Mouse (Mus musculus) CH12.LX (cell line): Measurements from ENCODE around the gene St8sia1. TPM values are rescaled to one million over a fixed set of nuclear protein-coding genes. Genes with fewer than 3 reads are reported as not detected.

Source experiments
- DNase-seq: peaks from one replicate; pipeline ENCODE4 v3.0.0-alpha.2; 2013; ENCODE audit errors: extremely low read depth
- H3K27ac ChIP-seq: 2 replicates; pipeline ENCODE4 v1.5.1; 2012; ENCODE audit warnings: low read depth, mild to moderate bottlenecking, control low read depth, moderate library complexity; ENCODE audit not compliant: insufficient read depth
- H3K27me3 ChIP-seq: replicated peaks from 2 replicates; pipeline ENCODE3; 2012; ENCODE audit warnings: inconsistent platforms
- H3K36me3 ChIP-seq, 2 experiments: replicated peaks in 1 of 2; 2 replicates each; pipeline versions ENCODE3 to v1.6.1; 2012; ENCODE audit warnings: inconsistent platforms in 1 of 2, low read length in 1 of 2, mild to moderate bottlenecking in 1 of 2, mixed read lengths in 1 of 2, moderate library complexity in 1 of 2; ENCODE audit not compliant: control insufficient read depth in 1 of 2, insufficient read depth in 1 of 2
- H3K4me1 ChIP-seq, 2 experiments: 2 replicates each; pipeline ENCODE4 v1.6.1; 2012; ENCODE audit warnings: inconsistent platforms in 1 of 2, moderate library complexity in 1 of 2; ENCODE audit not compliant: insufficient read depth in 2 of 2, control insufficient read depth in 1 of 2
- H3K4me2 ChIP-seq: 2 replicates; pipeline ENCODE4 v1.6.1; 2012; ENCODE audit warnings: low read depth, mild to moderate bottlenecking, control low read depth; ENCODE audit not compliant: poor library complexity, insufficient read depth, severe bottlenecking
- H3K4me3 ChIP-seq, 3 experiments: fragments of 150-350 bp in 1 of 3; sonication (generic) in 1 of 3; replicated peaks in 1 of 3; 2 replicates each; pipeline versions ENCODE3 to v1.5.1; 2011 to 2012; ENCODE audit warnings: low read depth in 2 of 3, low read length in 2 of 3, mild to moderate bottlenecking in 2 of 3, moderate library complexity in 2 of 3, control low read depth in 1 of 3, improper control_type of control experiment in 1 of 3, inconsistent platforms in 1 of 3, mixed read lengths in 1 of 3; ENCODE audit not compliant: poor library complexity in 1 of 3
- H3K79me2 ChIP-seq: replicated peaks from 2 replicates; pipeline ENCODE4 v1.6.1; 2012; ENCODE audit warnings: mild to moderate bottlenecking, moderate library complexity; ENCODE audit not compliant: control insufficient read depth, poor library complexity, insufficient read depth, severe bottlenecking; ENCODE audit errors: extremely low read depth
- H3K9ac ChIP-seq: 2 replicates; pipeline ENCODE4 v1.6.1; 2012; ENCODE audit warnings: low read depth, mild to moderate bottlenecking, control low read depth, moderate library complexity; ENCODE audit not compliant: insufficient read depth
- H3K9me3 ChIP-seq: replicated peaks from 2 replicates; pipeline ENCODE3; 2012; ENCODE audit warnings: low read length, inconsistent platforms, mixed read lengths
- BHLHE40 ChIP-seq: IDR thresholded peaks from 2 replicates; pipeline ENCODE4 v1.6.1; 2011; ENCODE audit warnings: mild to moderate bottlenecking, low read depth, low read length, improper control_type of control experiment
- CHD2 ChIP-seq: IDR thresholded peaks from 2 replicates; pipeline ENCODE4 v1.6.1; 2011; ENCODE audit warnings: low read length, improper control_type of control experiment
- CTCF ChIP-seq, 2 experiments: IDR thresholded peaks in 1 of 2; conservative IDR thresholded peaks in 1 of 2; 2 replicates each; pipeline ENCODE4 v1.5.1; 2011 to 2012; ENCODE audit warnings: low read depth in 2 of 2, low read length in 2 of 2, improper control_type of control experiment in 1 of 2, inconsistent platforms in 1 of 2, mild to moderate bottlenecking in 1 of 2, moderate library complexity in 1 of 2
- E2F4 ChIP-seq: IDR thresholded peaks from 2 replicates; pipeline ENCODE4 v1.6.1; 2011; ENCODE audit warnings: low read depth, low read length, improper control_type of control experiment; ENCODE audit not compliant: insufficient replicate concordance
- ETS1 ChIP-seq: conservative IDR thresholded peaks from 2 replicates; pipeline ENCODE4 v1.6.1; 2012; ENCODE audit warnings: low read depth, mild to moderate bottlenecking, inconsistent platforms, low read length, improper control_type of control experiment, moderate library complexity
- HCFC1 ChIP-seq: IDR thresholded peaks from 2 replicates; pipeline ENCODE4 v1.6.1; 2012; ENCODE audit warnings: low read depth, mild to moderate bottlenecking, inconsistent platforms, low read length, improper control_type of control experiment
- IRF4 ChIP-seq: IDR thresholded peaks from 2 replicates; pipeline ENCODE4 v1.6.1; 2014; ENCODE audit warnings: low read depth, mild to moderate bottlenecking, inconsistent platforms, low read length, improper control_type of control experiment
- JUND ChIP-seq: conservative IDR thresholded peaks from 2 replicates; pipeline ENCODE4 v1.6.1; 2011; ENCODE audit warnings: low read depth, low read length, improper control_type of control experiment
- MEF2A ChIP-seq: IDR thresholded peaks from 2 replicates; pipeline ENCODE4 v1.6.1; 2014; ENCODE audit warnings: low read depth, mild to moderate bottlenecking, inconsistent platforms, low read length, improper control_type of control experiment, borderline replicate concordance
- MXI1 ChIP-seq: IDR thresholded peaks from 2 replicates; pipeline ENCODE4 v1.6.1; 2011; ENCODE audit warnings: mild to moderate bottlenecking, low read depth, low read length, improper control_type of control experiment
- MYC ChIP-seq: IDR thresholded peaks from 2 replicates; pipeline ENCODE4 v1.6.1; 2011; ENCODE audit warnings: low read depth, mild to moderate bottlenecking, improper control_type of control experiment, low read length
- PAX5 ChIP-seq: IDR thresholded peaks from 2 replicates; pipeline ENCODE4 v1.6.1; 2012; ENCODE audit warnings: low read length, inconsistent platforms, mixed read lengths
- RAD21 ChIP-seq: IDR thresholded peaks from 2 replicates; pipeline ENCODE4 v1.6.1; 2011; ENCODE audit warnings: low read depth, mild to moderate bottlenecking, low read length, improper control_type of control experiment, moderate library complexity
- RCOR1 ChIP-seq: conservative IDR thresholded peaks from 2 replicates; pipeline ENCODE4 v1.6.1; 2012; ENCODE audit warnings: low read depth, mild to moderate bottlenecking, inconsistent platforms, low read length, improper control_type of control experiment
- SMC3 ChIP-seq: IDR thresholded peaks from 2 replicates; pipeline ENCODE4 v1.6.1; 2011; ENCODE audit warnings: low read depth, low read length, improper control_type of control experiment
- TBP ChIP-seq: conservative IDR thresholded peaks from 2 replicates; pipeline ENCODE4 v1.6.1; 2011; ENCODE audit warnings: low read depth, low read length, improper control_type of control experiment
- TCF12 ChIP-seq: IDR thresholded peaks from 2 replicates; pipeline ENCODE4 v1.6.1; 2014; ENCODE audit warnings: low read depth, mild to moderate bottlenecking, inconsistent platforms, low read length, improper control_type of control experiment
- USF2 ChIP-seq: conservative IDR thresholded peaks from 2 replicates; pipeline ENCODE4 v1.6.1; 2011; ENCODE audit warnings: low read depth, low read length, improper control_type of control experiment
- ZC3H11A ChIP-seq: IDR thresholded peaks from 2 replicates; pipeline ENCODE4 v1.6.1; 2012; ENCODE audit warnings: low read depth, mild to moderate bottlenecking, inconsistent platforms, low read length, improper control_type of control experiment
- ZKSCAN1 ChIP-seq: IDR thresholded peaks from 2 replicates; pipeline ENCODE4 v1.6.1; 2012; ENCODE audit warnings: low read depth, inconsistent platforms, low read length, improper control_type of control experiment, borderline replicate concordance
- dilution Hi-C: fragments of 300-500 bp; cut with MboI; formaldehyde crosslinking; loops from 2 replicates; pipeline ENCODE4 v1.14.3; 2020; ENCODE audit warnings: low sequenced_read_pairs; ENCODE audit not compliant: extremely low pct_unique_long_range_greater_than_20kb, extremely low pct_ligation_motif_present
- in situ Hi-C: fragments of 300-500 bp; cut with MboI; formaldehyde crosslinking; loops from 3 replicates; pipeline ENCODE4 v1.14.3; 2019; ENCODE audit warnings: low sequenced_read_pairs, low pct_ligation_motif_present, low pct_unique_long_range_greater_than_20kb, mixed read lengths
- polyA plus RNA-seq: library from polyadenylated mRNA; unstranded; fragments of >175 nt; gene quantifications from 2 replicates; pipeline ENCODE4 v1.2.1, GENCODE M21; 2012; ENCODE audit warnings: low read depth; ENCODE audit not compliant: insufficient read length
- total RNA-seq, 2 experiments: library from RNA; depleted of rRNA; stranded (reverse); fragments of 300-350 nt in 1 of 2; fragments of >200 nt in 1 of 2; gene quantifications; 2 replicates each; pipeline ENCODE4 v1.2.3; 2012 to 2014

Gene St8sia1
- total and polyA plus RNA-seq, 3 experiments = 0.13 to 0.51 (median 0.20) TPM

GRCm38 (mm10) chr6:142877221-142877620 is 87.0 kb downstream of the St8sia1 start:
- H3K9ac ChIP-seq = no peak overlapping the region
- no peaks in the 10 kb centered on the region for H3K79me2 ChIP-seq
- no peaks in the 10 kb centered on the region for H3K27me3 ChIP-seq
- no peaks in the 10 kb centered on the region for H3K9me3 ChIP-seq
- no peak for DNase-seq
- no peak overlapping the region for H3K4me2 ChIP-seq
- TF ChIP-seq ZKSCAN1 (no peak), RCOR1 (no peak), ETS1 (no peak), HCFC1 (no peak), CTCF (conservative IDR thresholded peaks at IDR 0.05 in 1 of 2, IDR thresholded peaks at IDR 0.05 in 1 of 2; ENCODE audit: low read depth in 2 of 2, low read length in 2 of 2) (peak in 1 of 2 experiments; percentile 8; a peak in 1 of 4 replicates)
- in situ Hi-C loops (no loop called here), dilution Hi-C loops (no loop called here)
- no peak overlapping the region for H3K27ac ChIP-seq
- peaks cover 10 to 60% of the 10 kb centered on the region in 2 experiments; a peak in 3 of 4 replicates for H3K4me1 ChIP-seq
- H3K4me3 ChIP-seq = no peak overlapping the region
- no peaks in the 10 kb centered on the region for H3K36me3 ChIP-seq

GRCm38 (mm10) chr6:142876279-142876899 is 87.9 kb downstream of the St8sia1 start:
- Histone ChIP-seq H3K4me3 (no peak overlapping the region), H3K4me1 (peaks cover 5 to 55% of the 10 kb centered on the region in 2 experiments; a peak in 3 of 4 replicates), H3K27me3 (no peaks in the 10 kb centered on the region), H3K27ac (no peak overlapping the region), H3K9me3 (no peaks in the 10 kb centered on the region), H3K4me2 (no peak overlapping the region), H3K9ac (no peak overlapping the region), H3K36me3 (no peaks in the 10 kb centered on the region), H3K79me2 (no peaks in the 10 kb centered on the region)
- DNase-seq = no peak
- dilution Hi-C loops = no loop called here
- TF ChIP-seq SMC3 = no peak
- no peak for TF ChIP-seq USF2
- no peak for TF ChIP-seq RAD21
- no peak for TF ChIP-seq JUND
- TF ChIP-seq ZKSCAN1 = no peak
- no peak for TF ChIP-seq MXI1
- TF ChIP-seq E2F4 = no peak
- TF ChIP-seq MEF2A = no peak
- TF ChIP-seq PAX5 = no peak
- no peak for TF ChIP-seq MYC
- TF ChIP-seq IRF4 = no peak
- TF ChIP-seq TBP = no peak
- no peak for TF ChIP-seq TCF12
- TF ChIP-seq ZC3H11A = no peak
- TF ChIP-seq BHLHE40 = no peak
- no peak for TF ChIP-seq CHD2
- in situ Hi-C loops = no loop called here
